15 mouse cellular contexts compared by ENCODE assay signal in genomic region chr1:22803471-22803870, GRCm38 (mm10). TPM values are rescaled to one million over a fixed set of nuclear protein-coding genes. Genes with fewer than 3 reads are reported as not detected.
DNase-seq lines count a peak whose midpoint lies in the region; ATAC-seq and TF ChIP-seq lines count a peak whose summit lies in the region.
"Had no signal": no experiment of that assay in that cellular context is flagged by ENCODE, and none has a peak within 500 bp of the region (broad histone marks: within the 10 kb centered on the region; RNA-seq: fewer than 3 reads in every experiment).

No protein-coding gene starts in this region.

- H3K4me1 ChIP-seq in hindbrain, embryonic 13.5 days (replicated peaks) = peaks cover 32% of the 10 kb centered on the region
- H3K4me1 ChIP-seq in hindbrain, embryonic 11.5 days (replicated peaks; ENCODE audit: control insufficient read depth, insufficient read depth, low read length) = 0 out of 2 replicates have a peak, but pooled peaks cover 2% of the 10 kb centered on the region
- H3K4me1 ChIP-seq in cortical plate, adult 2 months (ENCODE audit: control insufficient read depth, insufficient read depth, low read length) = no peaks in the 10 kb centered on the region
- peaks cover 8% of the 10 kb centered on the region; the same call in 1 of the 2 replicates for H3K4me1 ChIP-seq in midbrain, postnatal 0 days (ENCODE audit: insufficient read depth, low read length)
- peaks cover 10% of the 10 kb centered on the region for H3K4me1 ChIP-seq in kidney, embryonic 15.5 days

- no peak for TF ChIP-seq POLR2A in cortical plate, adult 2 months (IDR thresholded peaks at IDR 0.05; ENCODE audit: extremely low read depth, insufficient read depth, low read length)

- no peak for DNase-seq in hindbrain, embryonic 11.5 days (ENCODE audit: low spot score)
- DNase-seq in cerebellum, adult 9-10 months = peak; percentile 69
- DNase-seq in midbrain, postnatal 0 days (ENCODE audit: low spot score) = no peak
- no peak for DNase-seq in kidney, postnatal 4 days
- DNase-seq: adrenal gland, postnatal 36 days; kidney, adult 9 months; layer of hippocampus, adult 9-11 months; lung, postnatal 14 days; thymus, adult 18-20 months had no signal

- H3K9ac ChIP-seq in hindbrain, embryonic 13.5 days = peak overlapping the region; percentile 61
- no peak overlapping the region for H3K9ac ChIP-seq in hindbrain, embryonic 11.5 days (ENCODE audit: low read depth, low read length)
- no peak overlapping the region; the same call in 1 of the 2 replicates for H3K9ac ChIP-seq in midbrain, postnatal 0 days (replicated peaks; ENCODE audit: low read length, poor library complexity, severe bottlenecking)
- H3K9ac ChIP-seq in kidney, embryonic 15.5 days = no peak overlapping the region
- H3K9ac ChIP-seq: liver, embryonic 14.5 days had no signal

- H3K27me3 ChIP-seq in hindbrain, embryonic 13.5 days = no peaks in the 10 kb centered on the region
- no peaks in the 10 kb centered on the region; the same call in 1 of the 2 replicates for H3K27me3 ChIP-seq in hindbrain, embryonic 11.5 days (ENCODE audit: control insufficient read depth, insufficient read depth, low read length)
- H3K27me3 ChIP-seq in midbrain, postnatal 0 days (ENCODE audit: insufficient read depth, low read length) = no peaks in the 10 kb centered on the region
- peaks cover 22% of the 10 kb centered on the region for H3K27me3 ChIP-seq in kidney, embryonic 15.5 days

- peak overlapping the region; percentile 71 for H3K4me3 ChIP-seq in hindbrain, embryonic 13.5 days
- H3K4me3 ChIP-seq in hindbrain, embryonic 11.5 days (ENCODE audit: low read depth, low read length) = no peak overlapping the region
- peak overlapping the region; percentile 99 for H3K4me3 ChIP-seq in cortical plate, adult 2 months (ENCODE audit: insufficient read depth, low read length)
- H3K4me3 ChIP-seq in midbrain, postnatal 0 days (ENCODE audit: low read depth, low read length) = peak overlapping the region; percentile 53
- H3K4me3 ChIP-seq in kidney, embryonic 15.5 days (replicated peaks) = no peak overlapping the region
- H3K4me3 ChIP-seq: limb, embryonic 10.5 days had no signal

- ATAC-seq in hindbrain, embryonic 13.5 days (ENCODE audit: low FRiP score) = no peak
- ATAC-seq in hindbrain, embryonic 11.5 days (ENCODE audit: low FRiP score) = no peak
- ATAC-seq in midbrain, postnatal 0 days (ENCODE audit: low FRiP score) = no peak
- ATAC-seq in kidney, embryonic 15.5 days (replicated peaks; ENCODE audit: low FRiP score) = no peak
- ATAC-seq: CD4-positive, CD25-positive, alpha-beta regulatory T cell, adult 4 months had no signal

- 72% methylated on average over 2 of the region's 2 CpGs for WGBS in hindbrain, embryonic 13.5 days
- 87% methylated on average over 2 of the region's 2 CpGs for WGBS in hindbrain, embryonic 11.5 days
- 79% methylated on average over 2 of the region's 2 CpGs for WGBS in midbrain, postnatal 0 days
- WGBS in kidney, embryonic 15.5 days = 62% methylated on average over 2 of the region's 2 CpGs

- H3K27ac ChIP-seq in hindbrain, embryonic 13.5 days = no peak overlapping the region
- no peak overlapping the region for H3K27ac ChIP-seq in hindbrain, embryonic 11.5 days (ENCODE audit: low read depth, low read length)
- H3K27ac ChIP-seq in cortical plate, adult 2 months (ENCODE audit: insufficient read depth, low read length) = no peak overlapping the region
- H3K27ac ChIP-seq in midbrain, postnatal 0 days (ENCODE audit: low read depth, low read length) = no peak overlapping the region
- no peak overlapping the region for H3K27ac ChIP-seq in kidney, embryonic 15.5 days
- H3K27ac ChIP-seq: limb, embryonic 10.5 days; liver, embryonic 14.5 days had no signal

- no peaks in the 10 kb centered on the region for H3K9me3 ChIP-seq in hindbrain, embryonic 13.5 days
- no peaks in the 10 kb centered on the region for H3K9me3 ChIP-seq in hindbrain, embryonic 11.5 days (ENCODE audit: control insufficient read depth, low read length)
- H3K9me3 ChIP-seq in midbrain, postnatal 0 days (ENCODE audit: low read length) = no peaks in the 10 kb centered on the region
- no peaks in the 10 kb centered on the region for H3K9me3 ChIP-seq in kidney, embryonic 15.5 days (replicated peaks)
- H3K9me3 ChIP-seq: limb, embryonic 10.5 days had no signal

- H3K36me3 ChIP-seq in hindbrain, embryonic 13.5 days = no peaks in the 10 kb centered on the region
- H3K36me3 ChIP-seq in hindbrain, embryonic 11.5 days (ENCODE audit: control insufficient read depth, insufficient read depth, low read length) = no peaks in the 10 kb centered on the region
- H3K36me3 ChIP-seq in midbrain, postnatal 0 days (ENCODE audit: insufficient read depth, low read length) = no peaks in the 10 kb centered on the region
- no peaks in the 10 kb centered on the region for H3K36me3 ChIP-seq in kidney, embryonic 15.5 days
- H3K36me3 ChIP-seq: limb, embryonic 10.5 days had no signal

- H3K4me2 ChIP-seq in hindbrain, embryonic 13.5 days = peak overlapping the region; percentile 74
- no peak overlapping the region for H3K4me2 ChIP-seq in hindbrain, embryonic 11.5 days (replicated peaks; ENCODE audit: low read depth, low read length)
- H3K4me2 ChIP-seq in midbrain, postnatal 0 days (ENCODE audit: low read depth, low read length, poor library complexity, severe bottlenecking) = peak overlapping the region; percentile 82
- H3K4me2 ChIP-seq in kidney, embryonic 15.5 days = no peak overlapping the region

- TF ChIP-seq CTCF in cortical plate, adult 2 months (IDR thresholded peaks at IDR 0.05; ENCODE audit: extremely low read depth, insufficient read depth, low read length) = no peak
- no peak for TF ChIP-seq CTCF in midbrain, postnatal 0 days (IDR thresholded peaks at IDR 0.05)

RNA-seq across cellular contexts. Expression of gene Rims1, which starts 2.3 kb away (rescaled TPM):
- 10.1 and 10.8 TPM in 2 replicates for polyA plus RNA-seq in hindbrain, embryonic 13.5 days (2015; fragmentation: Nextera tagmentation; extraction: Ambion mirVana)
- polyA plus RNA-seq in hindbrain, embryonic 11.5 days (2014; fragmentation: Nextera tagmentation; extraction: Ambion mirVana) = 3.2 and 4.6 TPM in 2 replicates
- 181 and 191 TPM in 2 replicates for polyA plus RNA-seq in cortical plate, adult 2 months (2012; rRNA removed)
- total RNA-seq in midbrain, postnatal 0 days (2014; rRNA removed) = 65.5 and 76.5 TPM in 2 replicates
- polyA plus RNA-seq in midbrain, postnatal 0 days (2015; fragmentation: Nextera tagmentation; extraction: Ambion mirVana) = 19.9 and 26.2 TPM in 2 replicates
- 0.98 and 2.4 TPM in 2 replicates for polyA plus RNA-seq in kidney, embryonic 15.5 days (2015; fragmentation: Nextera tagmentation; extraction: Ambion mirVana)
- polyA plus RNA-seq: CD4-positive, CD25-positive, alpha-beta regulatory T cell, adult 4 months had no signal

Comparison
In these comparisons a context has a peak if more than half of its experiments do, and no peak if none do; other contexts are left out.
1. H3K4me2 ChIP-seq: peak in hindbrain, embryonic 13.5 days (single experiment) and midbrain, postnatal 0 days (single experiment); none in hindbrain, embryonic 11.5 days (single experiment) and kidney, embryonic 15.5 days (single experiment).
2. H3K4me3 ChIP-seq: peak in hindbrain, embryonic 13.5 days (single experiment), cortical plate, adult 2 months (single experiment) and midbrain, postnatal 0 days (single experiment); none in hindbrain, embryonic 11.5 days (single experiment) and kidney, embryonic 15.5 days (single experiment).